Mouse (Mus musculus) cerebellum, adult 9-10 months (tissue): ENCODE measurements around the gene Rbm26.

Experiments used
- DNase-seq: peaks from one replicate; pipeline ENCODE4 v3.0.0; 2022

The Rbm26 gene

DNA sequence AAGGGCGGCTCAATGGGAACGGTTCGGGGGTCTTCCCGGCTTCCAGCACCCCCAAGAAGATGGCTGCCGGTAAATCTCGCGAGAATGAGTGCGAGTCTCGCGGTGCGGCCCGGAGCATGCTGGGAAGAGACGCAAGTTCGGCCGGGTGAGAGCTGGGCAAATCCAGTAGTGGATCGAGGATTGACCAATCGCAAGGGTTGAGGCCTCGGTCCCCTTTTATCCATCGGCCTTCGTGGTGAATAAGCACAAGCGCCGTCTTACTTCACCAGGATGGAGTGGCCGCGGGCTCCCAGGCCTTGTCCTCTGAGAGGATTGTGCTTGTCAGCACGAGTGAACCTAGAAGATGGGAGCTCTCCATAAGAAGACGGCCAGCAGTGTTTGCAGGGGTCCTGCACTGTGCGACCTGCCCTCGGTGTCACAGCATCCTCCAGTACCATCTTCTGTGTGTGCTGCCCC is at the start of gene Rbm26:
Gene Rbm26 (minus strand): TSS at position 90 of the 456 bp plus-strand sequence.
- DNase-seq: peak; percentile 95

DNA sequence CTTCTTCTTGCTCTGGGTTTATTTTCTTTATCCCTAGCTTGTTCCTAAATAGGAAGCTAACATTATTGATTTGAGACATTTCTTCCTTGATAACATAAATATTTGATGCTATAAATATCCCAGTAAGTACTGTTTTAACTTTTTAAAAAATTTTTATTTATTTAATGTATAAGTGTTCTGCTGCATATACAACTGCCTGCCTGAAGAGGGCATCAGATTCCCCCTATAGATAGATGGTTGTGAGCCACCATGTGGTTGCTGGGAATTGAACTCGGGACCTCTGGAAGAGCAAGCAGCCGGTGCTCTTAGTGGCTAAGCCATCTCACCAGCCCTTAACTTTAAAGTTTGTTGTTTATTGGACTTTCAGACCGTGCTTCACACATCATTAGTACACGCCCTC is 48.7 kb upstream of the Rbm26 start:
- DNase-seq: no peak

DNA sequence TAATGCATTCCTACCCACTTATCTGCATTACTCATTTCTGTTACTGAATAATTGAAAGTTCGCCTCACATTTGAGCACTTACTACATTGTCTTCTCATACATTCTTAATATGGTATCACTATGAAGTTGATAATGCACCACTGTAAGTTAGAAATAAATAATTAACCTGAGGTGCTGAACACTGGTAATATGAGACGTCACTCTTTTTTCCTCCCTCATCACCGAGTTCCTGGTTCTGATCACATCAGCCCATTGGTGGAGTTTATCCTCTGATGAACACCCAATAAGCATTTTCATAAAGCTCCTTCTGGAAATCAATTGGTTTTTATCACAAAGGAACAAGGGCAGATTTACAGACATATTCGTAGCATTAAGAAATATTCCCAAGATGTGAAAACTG is 45.1 kb upstream of the Rbm26 start:
- no peak for DNase-seq

DNA sequence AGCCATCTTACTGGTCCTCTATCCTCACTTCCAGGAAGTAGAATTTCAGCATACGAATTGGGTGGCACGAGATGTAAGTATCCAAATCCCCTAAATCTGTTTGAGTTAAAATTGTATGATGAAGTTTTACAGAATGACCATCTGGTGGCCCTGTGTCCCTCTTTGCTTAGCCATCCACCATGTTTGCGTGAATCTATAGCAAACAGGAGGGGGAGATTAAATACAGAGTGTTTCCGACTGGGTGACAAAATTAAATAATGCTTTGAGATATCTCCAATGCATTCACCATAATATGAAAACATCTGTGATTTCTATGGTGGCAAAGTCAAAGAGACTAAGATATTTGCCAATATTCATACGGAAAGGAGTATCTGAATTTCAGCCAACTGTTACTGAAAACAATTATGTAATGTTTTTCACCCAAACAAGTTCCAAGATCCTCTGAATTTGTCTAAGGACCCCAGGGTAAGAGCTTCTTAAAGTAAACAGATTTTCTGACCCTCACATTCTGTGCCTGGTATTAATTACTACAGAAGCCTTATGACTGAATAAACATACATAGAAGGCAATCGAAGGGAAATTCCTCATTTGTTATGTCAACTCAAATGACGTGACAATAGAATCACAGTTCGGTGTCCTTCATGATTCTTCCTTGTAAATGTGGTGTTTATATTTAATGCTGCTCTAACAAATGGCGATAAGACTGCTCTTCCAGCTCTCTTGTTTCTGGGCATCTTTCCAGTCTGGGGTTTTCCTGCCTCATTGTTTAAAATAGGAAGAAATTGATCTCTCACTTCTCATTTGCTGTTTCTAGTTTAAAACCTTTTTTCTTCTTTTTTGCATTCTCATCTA is 42.6 kb upstream of the Rbm26 start:
- no peak for DNase-seq

DNA sequence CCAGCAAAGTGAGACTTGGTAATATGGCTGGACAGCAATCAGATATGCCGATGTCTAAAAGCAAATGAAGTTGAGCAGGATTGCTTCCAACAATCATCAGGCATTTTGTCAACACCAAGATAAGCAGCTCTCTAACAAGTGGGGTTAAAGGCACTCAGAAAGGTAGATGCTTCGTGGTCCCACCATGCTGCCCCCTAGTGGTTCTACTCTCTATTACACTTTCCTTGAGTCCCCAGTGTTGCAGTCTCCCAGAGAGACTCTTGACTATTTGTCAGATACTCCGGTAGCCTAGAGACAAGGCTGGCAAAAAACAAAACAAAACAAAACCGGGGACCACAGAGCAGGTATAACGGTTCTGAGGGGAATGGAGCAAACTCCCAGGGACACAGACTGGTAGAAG is 21.3 kb upstream of the Rbm26 start:
- peak; percentile 39 for DNase-seq

DNA sequence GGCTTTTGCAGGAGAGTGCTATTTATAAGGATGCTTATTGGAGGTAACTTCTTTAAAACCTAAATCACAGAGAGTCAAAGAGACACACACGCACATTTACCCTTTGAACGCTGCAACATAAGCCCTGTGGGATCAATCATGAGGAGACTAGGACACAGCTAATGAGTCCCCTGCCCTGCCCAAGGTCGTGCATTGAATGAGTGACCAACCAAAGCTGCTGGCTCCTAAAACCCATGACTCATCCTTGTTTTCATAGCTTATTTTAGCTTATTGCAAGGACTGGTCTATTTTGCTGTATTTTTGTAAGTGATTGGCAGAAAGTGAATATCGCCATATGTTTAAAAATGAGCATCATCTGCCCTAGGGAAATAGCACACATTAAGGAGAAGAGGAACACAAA is 17.6 kb upstream of the Rbm26 start:
- no peak for DNase-seq

DNA sequence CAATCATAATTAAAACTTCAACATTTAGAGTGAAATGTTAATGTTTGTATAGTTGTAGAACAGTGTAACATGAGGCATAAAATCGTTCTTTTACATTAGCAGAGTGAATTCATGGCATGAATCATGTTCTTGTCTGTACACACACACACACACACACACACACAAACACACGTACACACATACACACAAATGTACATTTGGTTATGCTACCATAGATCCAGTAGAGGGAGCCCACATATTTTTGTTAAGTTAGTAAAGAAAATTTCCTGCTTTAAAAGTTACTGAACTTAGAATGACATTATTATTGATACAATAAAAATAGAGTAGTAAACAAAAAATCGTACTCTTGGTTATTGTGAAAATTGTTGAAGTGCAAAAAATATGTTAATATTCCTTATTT is 7.7 kb upstream of the Rbm26 start:
- DNase-seq: no peak

DNA sequence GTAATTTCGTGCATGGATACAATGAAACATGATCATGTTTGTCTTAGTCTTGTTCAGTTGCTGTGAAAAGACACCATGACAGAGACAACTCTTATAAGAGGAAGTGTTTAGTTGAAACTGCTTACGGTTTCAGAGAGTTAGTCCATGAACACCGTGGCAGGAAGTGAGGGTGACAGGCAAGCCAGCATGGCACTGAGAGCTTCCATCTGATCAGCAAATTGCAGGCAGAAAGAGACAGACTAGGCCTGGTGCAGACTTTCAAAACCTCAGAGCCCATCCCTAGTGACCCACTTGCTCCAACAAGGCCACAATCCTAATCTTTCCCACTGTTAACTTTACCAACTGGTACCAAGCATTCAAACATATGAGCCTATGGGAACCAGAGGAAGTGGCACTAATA is 5.7 kb upstream of the Rbm26 start:
- no peak for DNase-seq

DNA sequence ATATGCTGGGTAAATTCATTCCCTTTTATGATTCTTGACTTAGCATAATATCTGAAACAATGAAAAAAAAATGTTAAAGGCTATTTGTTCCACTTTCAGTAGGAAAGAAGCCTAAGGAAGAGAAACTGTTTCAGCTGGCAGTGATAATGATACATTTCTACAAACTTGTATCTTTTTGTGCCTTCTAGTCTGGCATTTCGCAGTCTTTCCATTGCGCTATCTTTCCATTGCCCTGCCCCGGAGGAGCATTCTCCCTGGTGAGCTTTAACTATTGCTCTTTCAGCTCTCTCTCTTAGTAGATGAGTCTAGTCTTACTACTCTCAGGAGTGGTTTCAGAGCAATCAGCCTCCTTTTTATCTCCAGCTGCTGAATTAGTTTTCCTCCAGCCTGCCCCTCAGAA is 2.6 kb upstream of the Rbm26 start:
- no peak for DNase-seq

DNA sequence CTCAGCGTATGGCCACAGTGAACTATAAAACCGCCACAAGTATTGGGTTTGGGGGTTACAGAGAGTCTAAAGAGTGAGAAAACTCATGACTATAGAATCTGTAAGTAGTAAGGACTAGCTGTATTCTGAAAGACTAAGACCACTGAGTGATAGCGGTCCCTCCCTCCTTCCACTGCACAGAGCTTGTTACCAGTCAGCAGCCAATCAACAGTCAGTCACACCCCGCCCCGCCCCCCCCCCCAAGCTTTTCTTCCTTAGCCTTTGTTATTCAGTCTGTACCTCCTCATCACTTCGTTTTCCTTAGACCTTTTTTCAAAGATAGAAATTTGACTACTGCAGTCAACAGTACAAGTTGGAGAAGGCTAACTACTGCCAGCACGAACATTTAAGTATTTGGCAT is 1.9 kb upstream of the Rbm26 start:
- no peak for DNase-seq

DNA sequence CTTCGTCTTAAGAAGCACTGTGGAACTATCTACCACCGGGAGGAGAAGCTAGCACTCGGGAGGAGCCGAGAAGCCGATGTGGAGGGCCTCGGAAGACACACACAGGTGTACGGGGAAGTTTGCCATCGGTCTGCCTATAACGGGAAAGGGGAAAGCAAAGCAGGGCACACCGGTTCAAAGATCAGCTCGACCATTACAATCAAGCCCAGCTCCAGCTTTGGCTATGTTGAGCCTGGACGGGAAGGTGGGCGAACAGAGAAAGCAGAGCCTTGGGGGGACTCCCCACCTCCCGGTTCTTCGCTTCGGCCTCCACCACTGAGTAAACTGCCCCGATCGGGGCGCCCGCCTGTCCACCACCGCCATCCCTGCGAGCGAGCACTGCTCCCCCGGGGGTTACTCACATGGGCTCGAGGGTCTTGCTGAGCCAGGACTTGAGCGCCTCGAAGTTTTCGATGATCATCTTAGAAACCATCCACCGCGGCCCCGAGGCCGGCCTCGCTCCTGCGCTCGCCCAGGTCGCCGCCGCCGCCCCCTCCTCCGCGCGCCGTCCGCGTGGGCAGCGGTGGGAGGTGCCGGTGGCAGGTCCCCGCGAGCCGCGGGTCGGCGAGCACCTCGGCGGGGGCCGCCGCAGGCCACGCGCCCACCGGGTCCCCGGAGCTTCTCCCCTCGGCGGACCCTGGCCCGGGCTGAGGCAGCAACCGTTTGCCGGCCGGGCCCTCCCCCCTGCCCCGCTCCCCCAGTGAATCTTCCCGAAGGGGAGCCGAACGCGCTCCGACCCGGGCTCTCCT is 552 bp downstream of the Rbm26 start:
- DNase-seq: peak; percentile 39

DNA sequence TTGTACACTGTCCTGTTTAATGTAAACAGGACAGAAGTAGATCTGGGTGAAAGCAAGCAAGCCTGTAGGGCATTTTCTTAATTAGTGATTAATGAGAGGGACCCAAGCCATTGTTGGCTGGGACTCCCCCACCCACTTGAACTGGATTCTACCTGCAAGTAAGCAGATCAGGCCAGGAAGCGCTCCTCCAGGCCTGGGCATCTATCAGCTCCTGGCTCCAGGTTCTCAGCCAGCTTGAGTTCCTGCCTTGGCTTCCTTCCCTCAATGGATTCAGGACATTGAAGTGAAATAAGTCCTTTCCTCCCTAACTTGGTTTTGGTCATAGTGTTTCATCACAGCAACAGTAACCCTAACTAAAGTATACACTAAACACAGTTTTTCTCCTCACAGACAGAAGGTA is 9.9 kb downstream of the Rbm26 start:
- DNase-seq: peak; percentile 49

DNA sequence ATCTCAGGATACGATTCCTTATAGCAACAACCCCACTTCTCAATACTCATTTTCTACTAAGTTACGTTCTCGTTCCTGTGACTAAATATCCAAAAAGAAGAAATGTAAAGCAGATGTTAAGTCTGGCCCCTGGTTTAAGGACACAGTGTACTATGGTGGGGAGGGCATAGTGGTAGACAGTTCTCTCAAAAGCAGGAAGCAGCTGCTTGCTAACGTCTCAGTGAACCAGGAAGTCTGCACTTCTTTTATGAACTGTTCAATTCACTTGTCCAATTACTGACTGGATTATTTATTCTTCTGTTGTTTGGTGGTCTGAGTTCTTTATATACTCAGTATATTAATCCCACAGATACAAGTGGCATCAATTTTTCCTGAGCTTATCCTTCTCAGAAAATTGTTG is 12.3 kb downstream of the Rbm26 start:
- no peak for DNase-seq

DNA sequence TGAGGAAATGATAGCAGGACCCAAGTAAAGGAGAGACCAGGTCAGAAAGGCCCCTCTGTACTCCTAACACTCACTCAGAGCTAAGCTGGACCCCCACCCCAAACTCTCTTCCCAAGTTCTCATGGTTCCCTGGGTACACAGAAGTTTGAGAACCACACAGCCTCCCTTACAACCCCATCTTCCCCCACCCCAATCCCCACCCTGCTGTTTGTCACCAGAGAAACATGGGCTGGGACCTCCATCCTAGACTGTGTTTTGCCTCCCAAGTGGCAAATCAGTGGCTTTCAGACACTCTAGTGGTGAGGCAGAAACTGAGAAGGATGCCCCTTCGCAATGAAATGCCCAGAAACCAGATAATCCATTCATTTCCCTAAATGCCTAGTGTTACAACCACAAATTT is 15.8 kb downstream of the Rbm26 start:
- DNase-seq: no peak

DNA sequence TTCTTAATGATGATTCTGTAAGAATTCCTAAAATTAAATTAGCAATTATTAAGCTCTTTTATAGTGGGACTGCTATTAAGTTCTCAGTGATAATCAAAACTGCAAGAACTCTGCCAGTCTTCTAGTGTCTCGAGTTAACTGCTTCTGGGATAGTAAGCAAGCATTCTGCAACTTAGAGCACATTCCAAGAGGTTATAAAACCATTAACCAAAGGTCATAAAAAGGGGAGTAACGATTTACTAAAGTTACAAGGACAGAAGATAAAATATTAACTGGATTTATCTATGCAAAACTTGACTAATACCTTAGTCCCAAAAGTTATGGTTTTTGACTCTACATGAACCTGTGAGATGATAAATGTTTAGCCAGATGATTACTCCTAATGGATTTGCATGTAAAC is 18.6 kb downstream of the Rbm26 start:
- no peak for DNase-seq

DNA sequence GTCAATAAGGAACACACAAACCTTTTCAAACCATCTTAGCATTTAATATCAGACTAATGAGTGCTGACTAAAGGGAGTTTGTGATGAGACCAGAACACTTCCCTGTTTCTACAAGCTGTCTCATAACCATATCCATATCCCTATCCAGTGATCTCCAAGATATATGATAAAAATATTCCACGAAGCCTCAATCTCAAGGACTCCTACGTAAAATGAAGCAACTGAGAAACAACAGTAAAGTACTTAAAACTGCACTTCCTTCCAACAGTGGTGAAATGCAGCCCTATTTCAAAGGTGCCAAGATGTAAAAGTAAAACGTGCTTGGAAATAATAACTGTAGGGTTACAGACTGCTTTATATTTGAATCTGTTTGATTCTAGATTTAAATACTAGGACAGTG is 43.1 kb downstream of the Rbm26 start:
- DNase-seq: no peak

DNA sequence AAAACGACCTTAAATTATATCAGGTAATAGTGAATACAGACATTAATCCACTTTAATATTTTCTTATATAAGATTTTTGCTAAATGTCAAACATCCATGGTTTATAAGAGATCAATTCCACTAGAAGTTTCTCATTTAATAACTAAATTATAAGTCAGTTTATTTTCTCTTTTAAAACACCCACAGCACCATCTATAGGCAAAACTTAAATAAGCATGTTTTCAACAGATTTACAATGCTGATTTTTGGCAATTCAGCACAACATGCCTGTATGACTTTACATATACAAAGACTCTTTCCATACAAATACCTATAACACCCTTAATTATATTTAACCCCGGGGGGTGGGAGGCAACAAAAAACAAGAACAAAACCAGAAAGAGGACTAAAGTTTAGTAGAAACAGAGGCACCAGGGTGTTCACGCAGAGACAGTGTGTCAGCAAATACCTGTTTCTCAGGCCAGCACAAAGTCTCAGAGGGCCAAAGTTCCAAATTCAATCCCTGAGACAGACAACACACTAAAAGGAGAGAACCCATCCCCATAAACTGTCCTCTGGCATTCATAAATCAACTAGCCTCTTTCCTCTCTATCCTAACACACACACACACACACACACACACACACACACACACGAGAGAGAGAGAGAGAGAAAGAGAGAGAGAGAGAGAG is 49.3 kb downstream of the Rbm26 start:
- DNase-seq: no peak

DNA sequence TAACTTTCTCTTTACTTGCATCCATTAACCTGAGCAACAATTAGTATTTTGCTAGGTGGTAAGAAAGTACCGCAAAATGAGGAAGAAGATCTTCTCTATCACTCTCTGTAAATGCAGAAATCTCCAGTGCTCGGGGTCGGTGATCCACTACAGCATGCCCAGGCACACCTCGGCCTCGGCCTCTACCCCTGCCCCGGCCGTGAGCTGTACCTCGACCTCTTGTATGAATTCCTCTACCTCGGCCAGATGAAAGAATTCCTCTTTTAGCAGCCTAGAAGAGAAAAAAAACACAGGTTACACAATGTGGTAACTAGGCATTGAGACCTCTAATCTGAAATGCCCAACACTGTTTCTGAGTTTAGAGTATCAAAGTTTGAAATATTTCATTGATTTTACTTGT is 52.6 kb downstream of the Rbm26 start:
- DNase-seq: no peak

DNA sequence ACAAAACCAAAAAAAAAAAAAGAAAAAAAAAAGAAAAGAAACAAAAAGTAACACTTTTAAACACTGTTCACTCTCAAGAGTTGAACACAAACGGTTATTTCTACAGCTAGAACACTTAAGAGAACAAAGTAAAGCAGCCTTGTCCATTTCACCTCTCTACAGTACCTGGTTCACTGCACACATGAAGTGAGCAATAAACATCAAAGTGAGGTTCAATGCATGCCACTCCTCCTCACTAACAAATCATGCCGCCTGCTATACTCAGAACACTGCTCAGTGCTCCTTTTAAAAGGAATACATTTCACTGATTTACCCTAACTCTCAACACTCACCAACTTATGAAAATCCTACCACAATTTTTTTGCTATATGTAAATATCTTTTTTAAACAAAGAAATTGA is 61.7 kb downstream of the Rbm26 start:
- no peak for DNase-seq

DNA sequence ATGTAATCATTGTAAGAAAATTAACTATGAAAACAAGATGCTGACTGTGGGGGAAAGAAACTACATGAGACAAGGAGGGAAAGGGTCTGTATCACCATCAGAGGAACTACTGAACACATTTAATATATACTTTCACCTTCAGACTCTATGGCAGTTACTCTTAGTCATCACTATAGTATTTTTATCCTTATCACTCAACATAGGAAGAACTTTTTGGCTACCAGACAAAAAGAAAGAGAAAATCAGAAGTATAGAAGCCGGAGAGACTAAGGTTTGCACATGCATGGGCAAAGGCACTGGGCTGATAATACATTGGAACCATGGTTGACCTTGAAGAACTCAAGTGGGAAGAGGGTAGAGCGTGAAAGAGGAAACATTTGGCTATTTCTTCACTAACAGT is 70.9 kb downstream of the Rbm26 start:
- DNase-seq: no peak

DNA sequence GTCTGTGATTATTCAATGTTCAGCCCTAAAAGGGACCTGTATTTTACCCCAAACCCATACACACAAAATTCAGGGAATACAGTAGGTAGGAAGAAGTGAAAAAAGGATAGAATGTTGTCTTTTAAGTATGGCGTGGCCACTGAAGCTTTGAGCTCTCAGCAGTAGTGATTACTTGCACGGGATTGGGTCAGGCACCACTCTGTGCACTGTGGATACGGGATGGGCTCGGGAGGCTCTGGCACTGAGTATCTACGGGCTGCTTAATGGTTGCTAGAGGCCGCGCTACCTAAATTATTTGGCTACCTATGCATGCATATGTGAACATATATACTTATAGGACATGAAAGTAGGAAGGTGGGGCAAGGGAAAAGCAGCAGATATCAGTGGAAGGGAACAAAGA is 78.3 kb downstream of the Rbm26 start:
- no peak for DNase-seq

DNA sequence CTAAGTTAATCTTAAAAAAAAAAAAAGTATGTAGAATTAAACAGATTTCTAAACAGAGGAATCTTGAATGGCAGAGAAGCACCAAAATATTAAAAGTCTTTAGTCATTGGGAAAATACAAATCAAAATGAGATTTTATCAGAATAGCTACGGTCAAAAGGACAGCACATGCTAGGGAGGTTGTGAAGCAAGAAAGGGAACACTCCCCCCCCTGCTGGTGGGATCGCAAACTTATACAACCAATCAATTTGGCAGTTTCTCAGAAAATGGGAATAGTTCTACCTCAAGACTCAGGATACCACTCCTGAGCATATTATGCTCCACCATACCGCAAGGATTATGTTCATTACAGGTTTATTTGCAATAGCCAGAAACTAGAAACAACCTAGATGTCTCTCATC is 80.9 kb downstream of the Rbm26 start:
- no peak for DNase-seq

DNA sequence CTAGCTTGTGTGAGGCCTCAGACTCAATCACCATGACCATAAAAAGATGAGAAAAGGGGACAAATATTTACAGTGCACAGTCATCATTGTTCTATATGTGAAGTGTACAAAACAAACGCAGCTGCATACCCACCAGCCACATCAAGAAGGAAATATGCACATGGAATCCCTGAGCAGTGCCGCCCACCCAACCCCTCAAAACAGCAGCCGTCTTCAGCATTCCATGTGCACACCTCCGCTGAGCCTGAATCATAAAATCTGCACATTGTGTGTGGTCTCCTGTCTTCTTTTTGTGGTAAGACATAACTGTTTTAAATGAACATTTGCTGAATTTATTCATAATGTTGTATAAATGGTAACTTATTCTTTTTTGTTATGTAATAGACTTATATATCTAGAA is 90.1 kb downstream of the Rbm26 start:
- no peak for DNase-seq
